Mouse (Mus musculus) megakaryocyte, embryonic 14.5 days (primary cell): ENCODE data around the gene Fbxo9.
"Not testable (repeated sequence)": the region's sequence is repeated elsewhere in the genome, so short reads cannot be mapped to it uniquely, and the experiment has no call there.

Source experiments
- FLI1 ChIP-seq: IDR thresholded peaks from 2 replicates; pipeline ENCODE4 v1.6.1; 2012; ENCODE audit warnings: low read length, inconsistent platforms, mixed read lengths
- GATA1 ChIP-seq: IDR thresholded peaks from 3 replicates; pipeline ENCODE4 v1.6.1; 2012; ENCODE audit warnings: mixed read lengths, low read length, inconsistent platforms, borderline replicate concordance

- TF ChIP-seq GATA1, FLI1: not testable (repeated sequence)
These were observed 35.6 kb downstream of the Fbxo9 start for GRCm38 (mm10) chr9:78073291-78073690.
